Mouse (Mus musculus) liver, embryonic 14.5 days (tissue): Measurements from ENCODE around the gene Odf3l2. TPM values are rescaled to one million over a fixed set of nuclear protein-coding genes. Genes with fewer than 3 reads are reported as not detected.
A peak's percentile ranks its signal among the peaks of the same experiment; 100 is the strongest.

Source experiments
- ATAC-seq: fragments of 200-750 bp; cut with Nextera tagmentation; 2 replicates; pipeline ENCODE4 v1.8.0; 2017; ENCODE audit warnings: moderate number of reproducible peaks, mild to moderate bottlenecking, moderate library complexity; ENCODE audit not compliant: insufficient read depth
- DNase-seq, 3 experiments: peaks; one replicate each; pipeline ENCODE4 v3.0.0-alpha.2; 2012 to 2013; ENCODE audit warnings: low read depth in 3 of 3, low spot score in 3 of 3
- H3K27ac ChIP-seq: fragments of 300-500 bp; sonication (generic); 2 replicates; pipeline ENCODE4 v1.5.1; 2014; ENCODE audit warnings: moderate library complexity, mild to moderate bottlenecking, control low read depth, inconsistent platforms
- H3K27me3 ChIP-seq: fragments of 300-500 bp; sonication (generic); 2 replicates; pipeline ENCODE4 v1.6.1; 2014; ENCODE audit warnings: mild to moderate bottlenecking, low read length, moderate library complexity; ENCODE audit not compliant: control insufficient read depth, insufficient read depth
- H3K36me3 ChIP-seq: fragments of 300-500 bp; sonication (generic); replicated peaks from 2 replicates; pipeline ENCODE4 v1.6.1; 2014; ENCODE audit warnings: low read depth; ENCODE audit not compliant: control insufficient read depth, insufficient read depth
- H3K4me1 ChIP-seq, 2 experiments: fragments of 200-500 bp in 1 of 2; fragments of 300-500 bp in 1 of 2; sonication (generic) in 1 of 2; replicated peaks; 2 replicates each; pipeline ENCODE4 v1.6.1; 2012 to 2014; ENCODE audit warnings: antibody characterized with exemption in 1 of 2, inconsistent platforms in 1 of 2, low read length in 1 of 2; ENCODE audit not compliant: control insufficient read depth in 2 of 2, insufficient read depth in 2 of 2
- H3K4me2 ChIP-seq: fragments of 300-500 bp; sonication (generic); 2 replicates; pipeline ENCODE4 v1.6.1; 2014; ENCODE audit warnings: low read depth, mild to moderate bottlenecking, control low read depth, moderate library complexity
- H3K4me3 ChIP-seq, 2 experiments: fragments of 200-500 bp in 1 of 2; fragments of 300-500 bp in 1 of 2; sonication (generic) in 1 of 2; 2 replicates each; pipeline ENCODE4 v1.5.1; 2012 to 2014; ENCODE audit warnings: low read depth in 2 of 2, low read length in 2 of 2, mild to moderate bottlenecking in 2 of 2, control low read depth in 1 of 2, inconsistent platforms in 1 of 2, moderate library complexity in 1 of 2; ENCODE audit not compliant: insufficient read depth in 1 of 2
- H3K9ac ChIP-seq: fragments of 300-500 bp; sonication (generic); replicated peaks from 2 replicates; pipeline ENCODE4 v1.6.1; 2014; ENCODE audit warnings: mild to moderate bottlenecking, control low read depth, moderate library complexity
- H3K9me3 ChIP-seq: fragments of 300-500 bp; sonication (generic); 2 replicates; pipeline ENCODE4 v1.6.1; 2016; ENCODE audit warnings: low read length, mixed read lengths; ENCODE audit not compliant: control insufficient read depth
- CTCF ChIP-seq: IDR thresholded peaks from 2 replicates; pipeline ENCODE4 v1.5.1; 2016; ENCODE audit warnings: antibody characterized with exemption, low read depth, control low read depth
- EP300 ChIP-seq: IDR thresholded peaks from 2 replicates; pipeline ENCODE4 v1.6.1; 2016; ENCODE audit warnings: antibody characterized with exemption, low read depth
- WGBS: fragments of 180-500 bp; shearing (Covaris S2); extraction: QIAGEN DNeasy Blood & Tissue Kit; methylation state at CpG from one replicate; pipeline ENCODE4 v1.1.7; 2014; ENCODE audit not compliant: insufficient replicate concordance; 5-methylcytosine and 5-hydroxymethylcytosine counted together
- polyA plus RNA-seq, 2 experiments: library from polyadenylated mRNA; depleted of rRNA in 1 of 2; stranded (reverse) in 1 of 2; unstranded in 1 of 2; fragments of >200 nt; fragmentation: Nextera tagmentation in 1 of 2; extraction: Ambion mirVana in 1 of 2; gene quantifications; 2 replicates each; pipeline versions ENCODE4 v1.2.1 to v1.2.3; 2012 to 2014

Gene Odf3l2
- polyA plus RNA-seq, 2 experiments = not detected

DNA sequence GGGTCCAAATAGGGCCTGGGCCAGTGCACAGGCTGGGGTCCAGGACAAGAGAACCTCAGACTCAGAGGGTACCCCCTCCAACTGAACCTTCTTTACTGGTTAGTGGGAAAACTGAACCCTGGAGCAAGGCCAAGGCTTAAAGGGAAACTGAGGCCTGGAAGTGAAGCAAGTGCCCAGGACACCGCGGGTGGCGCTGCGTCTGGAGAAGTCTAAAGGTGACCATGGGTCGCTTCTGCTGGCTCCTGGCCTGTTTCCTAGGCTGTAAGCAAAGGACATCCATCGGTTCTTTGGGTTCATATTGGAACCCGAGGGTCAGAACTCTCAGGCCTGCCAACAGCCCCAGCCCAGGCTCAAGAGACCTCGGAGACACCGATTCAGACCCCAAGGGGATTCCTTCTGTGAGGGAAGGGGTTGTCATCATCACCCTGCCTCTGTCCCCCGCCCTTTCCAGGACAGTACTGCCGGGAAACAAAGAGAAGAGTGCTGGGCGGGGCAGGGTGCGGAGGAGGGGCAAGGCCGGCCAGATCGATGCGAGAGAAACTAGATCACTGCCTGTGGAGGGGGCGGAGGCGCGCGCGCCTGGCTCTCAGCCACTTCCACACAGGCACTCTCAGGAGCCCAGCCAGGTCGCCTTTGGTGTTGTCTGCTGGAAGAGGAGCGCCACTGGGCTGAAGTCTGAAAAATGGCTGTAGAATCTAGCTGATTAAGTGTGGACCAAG, 6.9 kb downstream of the Odf3l2 start:
- no peak for ATAC-seq
- 7% methylated on average over 23 of the region's 23 CpGs for WGBS
- H3K9me3 ChIP-seq = no peaks in the 10 kb centered on the region
- H3K9ac ChIP-seq = no peak overlapping the region
- DNase-seq = no peak
- H3K27ac ChIP-seq = no peak overlapping the region
- H3K27me3 ChIP-seq = peaks cover 36% of the 10 kb centered on the region
- H3K36me3 ChIP-seq = no peaks in the 10 kb centered on the region
- no peak overlapping the region for H3K4me2 ChIP-seq
- TF ChIP-seq EP300 (no peak), CTCF (no peak)
- H3K4me3 ChIP-seq = no peak overlapping the region
- H3K4me1 ChIP-seq = no peaks in the 10 kb centered on the region

DNA sequence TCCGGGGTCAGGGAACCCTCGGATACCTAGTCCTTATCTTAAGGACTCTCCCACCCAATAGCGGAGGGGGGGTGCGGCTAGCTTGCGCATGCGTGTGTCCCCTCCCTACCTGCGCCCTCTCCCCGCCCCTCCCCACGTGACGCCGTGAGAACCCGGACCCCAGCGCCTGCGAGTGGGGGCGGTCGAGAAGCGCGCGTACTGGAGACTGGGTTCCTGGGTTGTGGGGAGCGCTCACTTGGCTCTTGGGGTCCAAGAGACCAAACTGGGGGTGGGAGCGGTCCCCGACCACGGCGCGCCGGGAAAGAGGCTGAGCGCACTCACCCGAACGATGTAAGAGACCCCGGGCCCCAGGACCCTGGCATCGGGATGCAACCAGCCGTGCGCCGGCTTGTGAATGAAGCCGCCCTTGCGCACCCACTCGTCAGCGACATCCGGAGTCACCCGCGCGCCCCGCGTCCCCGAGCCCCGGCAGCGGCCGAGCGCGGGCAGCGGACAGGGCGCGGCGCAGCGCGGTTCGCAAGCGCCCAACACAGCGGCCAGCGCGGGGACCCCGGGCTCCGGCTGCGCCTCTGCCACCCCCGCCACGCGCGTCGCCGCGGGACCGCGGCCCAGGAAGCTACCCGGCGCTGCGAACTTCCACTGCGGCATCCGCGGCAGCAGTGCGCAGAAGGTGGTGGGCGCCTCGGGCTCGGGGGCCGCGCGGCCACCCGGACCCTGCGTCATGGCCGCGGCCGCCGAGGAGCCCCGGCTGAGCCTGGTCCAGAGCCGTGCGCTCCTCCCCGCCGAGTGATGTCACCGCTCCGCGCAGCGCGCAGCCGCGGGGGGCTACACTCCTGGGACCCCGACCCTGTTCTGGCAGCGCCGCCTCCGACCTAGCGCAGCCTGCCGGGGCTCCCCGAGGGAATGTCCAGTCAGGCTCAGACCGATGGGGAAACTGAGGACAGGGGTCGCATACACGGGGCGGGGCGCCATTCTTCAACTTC, 8.1 kb downstream of the Odf3l2 start, which contains the start of gene Shc2:
Gene Shc2, minus strand, starts transcription at position 791 of the 983 bp plus-strand sequence.
- ATAC-seq (no peak), DNase-seq (no peak)
- H3K4me1 ChIP-seq = no peaks in the 10 kb centered on the region
- H3K4me2 ChIP-seq = peak within 1 kb of the TSS; percentile 49
- TF ChIP-seq CTCF = no peak
- TF ChIP-seq EP300 = no peak
- no peaks in the 10 kb centered on the region for H3K9me3 ChIP-seq
- 1% methylated on average over 111 of the region's 116 CpGs for WGBS
- no peak within 1 kb of the TSS for H3K9ac ChIP-seq
- H3K36me3 ChIP-seq = no peaks in the 10 kb centered on the region
- no peak within 1 kb of the TSS for H3K27ac ChIP-seq
- peaks cover 36% of the 10 kb centered on the region for H3K27me3 ChIP-seq
- H3K4me3 ChIP-seq = peak within 1 kb of the TSS; percentile 24 to 33

- no peaks in the 10 kb centered on the region for H3K36me3 ChIP-seq
- no peak for TF ChIP-seq CTCF
- TF ChIP-seq EP300 = no peak
- H3K27me3 ChIP-seq = peaks cover 36% of the 10 kb centered on the region
- no peaks in the 10 kb centered on the region for H3K4me1 ChIP-seq
- WGBS = 69% methylated on average over 8 of the region's 8 CpGs
- H3K4me3 ChIP-seq = no peak overlapping the region
- H3K9ac ChIP-seq = no peak overlapping the region
- H3K27ac ChIP-seq = no peak overlapping the region
- H3K4me2 ChIP-seq = no peak overlapping the region
- H3K9me3 ChIP-seq = no peaks in the 10 kb centered on the region
- ATAC-seq = no peak
- DNase-seq = no peak
Measured at GRCm38 (mm10) chr10:79636287-79636686, 9.3 kb downstream of the Odf3l2 start.

- 61% methylated on average over 17 of the region's 17 CpGs for WGBS
- H3K4me3 ChIP-seq = no peak overlapping the region
- H3K9ac ChIP-seq = no peak overlapping the region
- no peaks in the 10 kb centered on the region for H3K4me1 ChIP-seq
- no peak for TF ChIP-seq EP300
- TF ChIP-seq CTCF = no peak
- no peaks in the 10 kb centered on the region for H3K9me3 ChIP-seq
- H3K27ac ChIP-seq = no peak overlapping the region
- H3K27me3 ChIP-seq = peaks cover 19% of the 10 kb centered on the region
- no peaks in the 10 kb centered on the region for H3K36me3 ChIP-seq
- ATAC-seq = no peak
- no peak for DNase-seq
- no peak overlapping the region for H3K4me2 ChIP-seq
Measured at GRCm38 (mm10) chr10:79633006-79633777, 12.3 kb downstream of the Odf3l2 start.
